Mouse (Mus musculus) kidney, embryonic 16.5 days (tissue): ENCODE measurements around the gene Gm20388. TPM values are rescaled to one million over a fixed set of nuclear protein-coding genes. Genes with fewer than 3 reads are reported as not detected.
A peak's percentile ranks its signal among the peaks of the same experiment; 100 is the strongest.

Experiments
- ATAC-seq: fragments of 200-750 bp; cut with Nextera tagmentation; 2 replicates; pipeline ENCODE4 v1.8.0; 2017; ENCODE audit warnings: moderate TSS enrichment; ENCODE audit not compliant: low FRiP score, low TSS enrichment
- H3K27ac ChIP-seq: fragments of 300-500 bp; sonication (generic); 2 replicates; pipeline ENCODE4 v1.5.1; 2014; ENCODE audit warnings: low read length
- H3K27me3 ChIP-seq: fragments of 300-500 bp; sonication (generic); 2 replicates; pipeline ENCODE4 v1.6.1; 2014; ENCODE audit warnings: low read length, control low read depth, mixed read lengths; ENCODE audit not compliant: insufficient read depth
- H3K36me3 ChIP-seq: fragments of 300-500 bp; sonication (generic); 2 replicates; pipeline ENCODE4 v1.6.1; 2014; ENCODE audit warnings: low read length, control low read depth, mixed read lengths; ENCODE audit not compliant: insufficient read depth
- H3K4me1 ChIP-seq: fragments of 300-500 bp; sonication (generic); 2 replicates; pipeline ENCODE4 v1.6.1; 2014; ENCODE audit warnings: low read length, control low read depth, mixed read lengths; ENCODE audit not compliant: insufficient read depth
- H3K4me2 ChIP-seq: fragments of 300-500 bp; sonication (generic); replicated peaks from 2 replicates; pipeline ENCODE4 v1.6.1; 2014; ENCODE audit warnings: low read depth, low read length
- H3K4me3 ChIP-seq: fragments of 300-500 bp; sonication (generic); 2 replicates; pipeline ENCODE4 v1.5.1; 2014; ENCODE audit warnings: mild to moderate bottlenecking, low read length
- H3K9ac ChIP-seq: fragments of 300-500 bp; sonication (generic); replicated peaks from 2 replicates; pipeline ENCODE4 v1.6.1; 2014; ENCODE audit warnings: low read length
- H3K9me3 ChIP-seq: fragments of 300-500 bp; sonication (generic); 2 replicates; pipeline ENCODE4 v1.6.1; 2016; ENCODE audit warnings: low read length, control low read depth
- WGBS: fragments of 180-500 bp; shearing (Covaris S2); extraction: QIAGEN DNeasy Blood & Tissue Kit; methylation state at CpG from one replicate; pipeline ENCODE4 v1.1.7; 2014; 5-methylcytosine and 5-hydroxymethylcytosine counted together
- polyA plus RNA-seq: library from polyadenylated mRNA; unstranded; fragments of >200 nt; fragmentation: Nextera tagmentation; extraction: Ambion mirVana; gene quantifications from 2 replicates; pipeline ENCODE4 v1.2.1, GENCODE M21; 2015

The Gm20388 gene
- polyA plus RNA-seq, 1 experiment from 2014 or later: 7.7 TPM

- Histone ChIP-seq H3K9me3 (no peaks in the 10 kb centered on the region), H3K9ac (no peak overlapping the region), H3K36me3 (no peaks in the 10 kb centered on the region), H3K27ac (0 out of 2 replicates have a peak overlapping the region, but pooled peaks have one; percentile 12), H3K27me3 (no peaks in the 10 kb centered on the region), H3K4me1 (peaks cover 80% of the 10 kb centered on the region), H3K4me3 (no peak overlapping the region), H3K4me2 (no peak overlapping the region)
- WGBS: 81% methylated on average over 7 of the region's 8 CpGs
- no peak for ATAC-seq
Observed at GRCm38 (mm10) chr8:120279418-120279817, 368.8 kb downstream of the Gm20388 start.

DNA sequence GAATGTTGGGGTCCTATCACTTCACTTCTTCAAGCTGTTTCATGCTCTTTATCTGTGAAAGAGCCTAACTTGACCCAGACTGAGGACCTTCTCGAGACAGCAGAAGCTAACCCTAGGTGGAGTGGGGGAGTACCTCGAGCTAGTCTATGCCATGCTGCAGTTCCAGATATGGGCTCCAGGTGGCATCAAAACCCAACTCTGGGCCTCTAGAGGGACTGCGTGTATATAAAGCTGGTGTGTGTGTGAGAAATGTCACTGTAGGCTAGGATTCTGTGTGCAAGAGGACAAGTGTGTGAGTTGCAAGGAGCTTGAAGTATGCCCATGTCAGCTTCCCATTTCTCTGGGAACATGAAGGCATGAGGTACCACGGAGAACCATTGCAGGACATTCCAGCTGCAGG is 370.8 kb downstream of the Gm20388 start:
- no peak overlapping the region for H3K9ac ChIP-seq
- peaks cover 77% of the 10 kb centered on the region for H3K4me1 ChIP-seq
- H3K27me3 ChIP-seq: no peaks in the 10 kb centered on the region
- H3K27ac ChIP-seq: no peak overlapping the region
- H3K36me3 ChIP-seq: no peaks in the 10 kb centered on the region
- H3K4me2 ChIP-seq: no peak overlapping the region
- WGBS: 15% methylated on average over 4 of the region's 4 CpGs
- no peak for ATAC-seq
- H3K4me3 ChIP-seq: no peak overlapping the region
- no peaks in the 10 kb centered on the region for H3K9me3 ChIP-seq

DNA sequence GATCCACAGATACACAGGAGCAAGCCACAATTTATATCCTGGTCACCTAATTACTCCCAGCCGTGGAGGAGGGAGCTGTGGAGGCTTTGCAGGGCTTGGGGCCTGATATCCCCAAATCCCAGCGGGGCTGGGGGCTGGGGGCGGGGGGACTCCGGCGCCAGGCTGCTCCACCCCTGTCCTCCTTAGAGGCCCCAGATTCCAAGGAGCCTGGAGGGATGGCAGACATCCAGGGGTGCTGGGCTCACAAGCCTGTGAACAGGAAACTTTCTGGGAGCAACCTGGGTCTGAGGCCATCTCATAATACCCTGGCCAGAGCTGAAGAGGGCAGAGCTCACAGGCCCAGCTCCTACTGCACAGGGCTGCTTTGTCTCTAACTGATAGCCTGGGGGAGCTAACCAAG is 371.8 kb downstream of the Gm20388 start:
- no peak overlapping the region for H3K4me2 ChIP-seq
- peak overlapping the region; percentile 64 for H3K27ac ChIP-seq
- WGBS: 37% methylated on average over 5 of the region's 5 CpGs
- ATAC-seq: no peak
- H3K9me3 ChIP-seq: no peaks in the 10 kb centered on the region
- no peaks in the 10 kb centered on the region for H3K36me3 ChIP-seq
- H3K4me3 ChIP-seq: no peak overlapping the region
- H3K27me3 ChIP-seq: no peaks in the 10 kb centered on the region
- H3K4me1 ChIP-seq: peaks cover 67% of the 10 kb centered on the region
- H3K9ac ChIP-seq: no peak overlapping the region

DNA sequence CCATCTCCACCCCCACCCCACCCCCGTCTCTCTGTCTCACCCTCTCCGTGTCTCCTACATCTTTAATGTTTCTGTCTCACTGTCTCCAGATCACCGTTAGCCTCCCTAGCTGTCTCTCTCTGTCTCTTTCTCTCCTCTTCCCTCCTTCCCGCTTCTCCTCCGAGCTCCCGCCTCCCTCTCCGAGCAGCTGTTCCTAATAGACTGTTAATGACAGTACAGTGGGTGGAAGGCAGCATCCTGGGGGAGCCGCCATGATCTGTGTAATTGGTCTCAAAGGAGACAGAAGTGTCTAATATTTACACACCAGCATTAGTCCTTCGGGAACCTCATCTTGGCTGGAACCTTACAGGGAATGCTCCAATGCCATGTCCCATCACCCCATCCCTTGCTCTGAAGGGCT is 373.6 kb downstream of the Gm20388 start:
- H3K9me3 ChIP-seq: no peaks in the 10 kb centered on the region
- no peak for ATAC-seq
- H3K27me3 ChIP-seq: no peaks in the 10 kb centered on the region
- H3K36me3 ChIP-seq: no peaks in the 10 kb centered on the region
- peak overlapping the region; percentile 63 for H3K27ac ChIP-seq
- H3K4me3 ChIP-seq: no peak overlapping the region
- 32% methylated on average over 9 of the region's 9 CpGs for WGBS
- H3K9ac ChIP-seq: no peak overlapping the region; the same call in 1 of the 2 replicates
- H3K4me2 ChIP-seq: no peak overlapping the region
- peaks cover 64% of the 10 kb centered on the region for H3K4me1 ChIP-seq

DNA sequence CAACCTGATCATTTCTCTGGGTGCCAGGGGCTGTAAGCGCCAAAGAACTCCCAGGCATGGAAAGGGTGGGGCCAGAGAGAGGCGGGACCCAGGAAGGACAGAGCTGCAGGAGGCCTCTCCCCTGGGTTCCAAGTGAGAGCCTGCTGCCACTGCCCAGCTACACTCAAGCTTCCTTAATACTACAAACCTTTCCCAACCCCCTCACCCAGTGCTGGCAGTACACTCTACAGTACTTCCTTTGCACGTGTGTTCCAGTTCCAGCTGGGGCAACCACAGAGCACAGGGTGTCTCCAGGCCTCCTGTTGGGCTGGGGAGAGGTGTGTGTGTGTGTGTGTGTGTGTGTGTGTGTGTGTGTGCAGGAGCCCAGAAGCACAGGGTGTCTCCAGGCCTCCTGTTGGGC is 374.4 kb downstream of the Gm20388 start:
- H3K9me3 ChIP-seq: no peaks in the 10 kb centered on the region
- peaks cover 70% of the 10 kb centered on the region for H3K4me1 ChIP-seq
- peak overlapping the region; percentile 63 for H3K27ac ChIP-seq
- 33% methylated on average over 3 of the region's 3 CpGs for WGBS
- H3K27me3 ChIP-seq: no peaks in the 10 kb centered on the region
- H3K4me3 ChIP-seq: no peak overlapping the region
- peak; percentile 40 for ATAC-seq
- peak overlapping the region; percentile 18; the same call in 1 of the 2 replicates for H3K9ac ChIP-seq
- no peak overlapping the region for H3K4me2 ChIP-seq
- H3K36me3 ChIP-seq: no peaks in the 10 kb centered on the region

DNA sequence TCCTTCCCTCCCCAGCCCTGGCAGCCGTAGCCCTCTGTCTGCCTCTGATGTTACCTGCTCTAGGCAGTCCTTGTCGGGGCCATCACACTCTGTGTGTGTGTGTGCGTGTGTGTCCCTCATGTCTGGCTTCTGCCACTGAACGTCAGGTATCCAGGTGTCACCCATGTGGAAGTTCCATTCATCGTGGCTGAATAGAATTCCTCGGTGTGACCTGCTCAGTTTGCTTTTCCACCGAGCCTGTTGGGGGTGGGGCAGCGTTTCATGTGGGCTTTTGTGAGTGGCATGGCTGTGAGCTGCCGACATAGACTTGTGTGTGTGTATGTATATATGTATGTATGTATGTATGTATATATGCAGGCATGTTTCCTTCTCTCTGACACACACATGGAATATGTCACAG is 375.2 kb downstream of the Gm20388 start:
- no peaks in the 10 kb centered on the region for H3K9me3 ChIP-seq
- H3K36me3 ChIP-seq: no peaks in the 10 kb centered on the region
- no peak overlapping the region for H3K4me2 ChIP-seq
- H3K9ac ChIP-seq: no peak overlapping the region
- ATAC-seq: no peak
- no peak overlapping the region; the same call in 1 of the 2 replicates for H3K27ac ChIP-seq
- 81% methylated on average over 9 of the region's 9 CpGs for WGBS
- no peaks in the 10 kb centered on the region for H3K27me3 ChIP-seq
- H3K4me1 ChIP-seq: peaks cover 76% of the 10 kb centered on the region
- no peak overlapping the region for H3K4me3 ChIP-seq

DNA sequence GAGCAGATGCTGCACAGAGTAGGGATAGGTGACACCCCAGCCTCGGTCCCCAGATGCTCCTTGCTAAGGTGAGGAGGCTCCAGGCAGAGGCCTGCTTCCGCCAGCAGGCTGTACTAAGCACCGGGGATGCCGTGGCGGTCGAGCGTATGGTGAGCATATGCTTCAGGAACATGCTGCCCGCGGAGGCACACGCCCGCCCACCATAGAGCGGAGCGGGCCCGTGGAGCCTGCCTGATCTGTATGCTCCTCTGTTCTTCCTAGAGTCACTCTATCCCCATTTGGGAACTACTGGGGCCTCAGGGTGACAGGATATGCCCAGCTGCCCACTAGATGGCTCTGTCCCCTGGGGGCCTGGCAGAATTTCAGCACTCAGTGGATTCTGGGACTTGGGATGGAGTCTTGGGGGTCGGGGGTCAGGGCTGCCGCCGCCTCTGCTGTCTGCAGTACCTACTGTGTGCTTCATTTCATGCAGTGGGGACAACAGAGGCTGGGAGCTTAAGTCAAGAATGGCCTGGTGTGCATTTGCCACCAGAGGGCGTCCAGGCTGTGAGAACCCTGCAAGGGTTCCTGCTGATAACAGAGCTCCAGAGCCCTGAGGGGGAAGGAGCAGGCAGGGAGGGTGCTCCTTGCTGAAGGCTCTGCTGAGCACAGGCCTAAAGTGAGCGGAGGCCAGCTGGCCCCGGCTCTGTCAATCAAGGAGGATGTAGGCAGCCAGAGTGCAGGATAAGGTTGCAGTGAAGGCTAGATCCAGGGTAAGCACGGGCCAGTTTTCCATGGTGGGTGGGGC is 377.7 kb downstream of the Gm20388 start:
- no peaks in the 10 kb centered on the region for H3K9me3 ChIP-seq
- no peaks in the 10 kb centered on the region for H3K27me3 ChIP-seq
- no peak overlapping the region for H3K27ac ChIP-seq
- H3K4me1 ChIP-seq: peaks cover 77% of the 10 kb centered on the region
- H3K36me3 ChIP-seq: no peaks in the 10 kb centered on the region
- no peak overlapping the region for H3K4me2 ChIP-seq
- 46% methylated on average over 21 of the region's 21 CpGs for WGBS
- H3K9ac ChIP-seq: no peak overlapping the region
- H3K4me3 ChIP-seq: no peak overlapping the region
- 0 out of 2 replicates have a peak, but pooled peaks have one; percentile 21 for ATAC-seq

DNA sequence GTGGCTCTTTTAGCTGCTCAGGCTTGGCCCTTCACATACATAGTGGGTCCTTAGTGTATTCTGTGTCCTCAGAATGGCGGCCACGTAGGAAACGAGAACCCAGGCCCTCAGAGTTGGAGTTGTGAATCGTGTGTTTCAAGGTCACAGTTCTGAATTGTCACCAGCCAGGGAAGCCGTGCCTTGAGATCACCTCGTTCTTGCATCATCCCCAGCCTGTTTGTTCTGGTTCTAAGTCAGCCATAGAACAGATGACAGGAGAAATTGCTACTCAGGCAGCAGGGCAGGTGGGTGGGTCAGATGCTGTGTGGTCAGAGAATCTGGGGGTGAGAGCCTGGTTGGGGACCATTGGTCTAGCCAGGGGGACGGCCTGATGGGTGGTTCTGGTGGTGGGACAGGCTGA is 378.6 kb downstream of the Gm20388 start:
- H3K27me3 ChIP-seq: no peaks in the 10 kb centered on the region
- H3K27ac ChIP-seq: no peak overlapping the region
- no peaks in the 10 kb centered on the region for H3K36me3 ChIP-seq
- 88% methylated on average over 7 of the region's 7 CpGs for WGBS
- H3K9ac ChIP-seq: no peak overlapping the region
- H3K4me3 ChIP-seq: no peak overlapping the region
- peaks cover 77% of the 10 kb centered on the region for H3K4me1 ChIP-seq
- no peaks in the 10 kb centered on the region for H3K9me3 ChIP-seq
- no peak overlapping the region for H3K4me2 ChIP-seq
- no peak for ATAC-seq

- no peaks in the 10 kb centered on the region for H3K27me3 ChIP-seq
- H3K9me3 ChIP-seq: no peaks in the 10 kb centered on the region
- H3K36me3 ChIP-seq: no peaks in the 10 kb centered on the region
- no peak overlapping the region for H3K9ac ChIP-seq
- H3K4me3 ChIP-seq: no peak overlapping the region
- ATAC-seq: no peak
- 41% methylated on average over 10 of the region's 10 CpGs for WGBS
- H3K4me1 ChIP-seq: peaks cover 77% of the 10 kb centered on the region
- no peak overlapping the region for H3K27ac ChIP-seq
- no peak overlapping the region for H3K4me2 ChIP-seq
Observed at GRCm38 (mm10) chr8:120289698-120290181, 379.1 kb downstream of the Gm20388 start.

DNA sequence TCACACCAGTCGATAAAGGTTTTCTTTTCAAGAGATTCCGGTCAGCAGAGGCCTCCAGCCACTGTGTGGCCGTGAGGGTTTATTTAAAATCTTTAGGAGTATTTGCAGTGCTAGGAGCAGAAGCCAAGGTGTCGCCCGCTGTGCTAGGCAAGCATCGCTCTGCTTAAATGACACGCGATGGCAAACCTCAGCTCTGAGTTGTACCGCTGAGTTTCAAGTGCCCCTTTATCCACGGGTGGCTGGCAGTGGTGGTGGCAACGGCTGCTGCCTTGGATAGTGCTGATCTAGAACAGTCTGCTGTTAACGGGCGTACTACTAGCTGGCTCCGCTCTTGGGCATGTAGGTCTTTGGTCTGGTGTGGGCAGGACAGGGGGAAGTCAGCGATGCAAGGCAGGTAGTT is 380.0 kb downstream of the Gm20388 start:
- no peak for ATAC-seq
- WGBS: 65% methylated on average over 15 of the region's 15 CpGs
- Histone ChIP-seq H3K36me3 (no peaks in the 10 kb centered on the region), H3K9me3 (no peaks in the 10 kb centered on the region), H3K9ac (no peak overlapping the region), H3K4me1 (peaks cover 77% of the 10 kb centered on the region), H3K4me3 (no peak overlapping the region), H3K4me2 (no peak overlapping the region), H3K27ac (no peak overlapping the region), H3K27me3 (no peaks in the 10 kb centered on the region)
